22 mouse cellular contexts compared by ENCODE assay signal in genomic region chr7:37392122-37392521, GRCm38 (mm10).
"Had no signal": no experiment of that assay in that cellular context is flagged by ENCODE, and none has a peak within 500 bp of the region (broad histone marks: within the 10 kb centered on the region; RNA-seq: fewer than 3 reads in every experiment).

No protein-coding gene starts in this region.

- H3K27me3 ChIP-seq: limb, embryonic 15.5 days; midbrain, embryonic 12.5 days; midbrain, embryonic 15.5 days; neural tube, embryonic 12.5 days; neural tube, embryonic 15.5 days had no signal

- H3K9ac ChIP-seq: limb, embryonic 12.5 days; limb, embryonic 15.5 days; liver, embryonic 14.5 days; liver, postnatal 0 days; lung, embryonic 14.5 days; midbrain, embryonic 12.5 days; midbrain, embryonic 15.5 days; neural tube, embryonic 12.5 days; neural tube, embryonic 15.5 days had no signal

- DNase-seq: kidney, postnatal 10 days; kidney, postnatal 36 days; layer of hippocampus, postnatal 36 days; liver, postnatal 0 days; lung, embryonic 14.5 days; right cerebral cortex, adult 18-20 months; right cerebral cortex, postnatal 14 days; right cerebral cortex, postnatal 4 days; thymus, adult 2 months; thymus, postnatal 14 days; thymus, postnatal 4 days had no signal

- H3K4me2 ChIP-seq: limb, embryonic 12.5 days; limb, embryonic 15.5 days; liver, embryonic 11.5 days; lung, embryonic 14.5 days; midbrain, embryonic 12.5 days; midbrain, embryonic 15.5 days; neural tube, embryonic 12.5 days; neural tube, embryonic 15.5 days had no signal

- H3K4me1 ChIP-seq: limb, embryonic 15.5 days had no signal

- H3K4me3 ChIP-seq: limb, embryonic 12.5 days; limb, embryonic 15.5 days; midbrain, embryonic 12.5 days; midbrain, embryonic 15.5 days; neural tube, embryonic 12.5 days; neural tube, embryonic 15.5 days had no signal

- H3K27ac ChIP-seq: limb, embryonic 12.5 days; limb, embryonic 15.5 days; liver, embryonic 14.5 days; macrophage; midbrain, embryonic 12.5 days; midbrain, embryonic 15.5 days; neural tube, embryonic 12.5 days; neural tube, embryonic 15.5 days; stomach, postnatal 0 days had no signal

- ATAC-seq: liver, postnatal 0 days; lung, postnatal 0 days; midbrain, embryonic 15.5 days had no signal

- H3K36me3 ChIP-seq: limb, embryonic 12.5 days; limb, embryonic 15.5 days; midbrain, embryonic 12.5 days; midbrain, embryonic 15.5 days; neural tube, embryonic 12.5 days; neural tube, embryonic 15.5 days had no signal

- H3K9me3 ChIP-seq: limb, embryonic 12.5 days; limb, embryonic 15.5 days; midbrain, embryonic 12.5 days; midbrain, embryonic 15.5 days; neural tube, embryonic 12.5 days; neural tube, embryonic 15.5 days had no signal
